Mouse (Mus musculus) forebrain, embryonic 14.5 days (tissue): ENCODE measurements around the gene Alx3. TPM values are rescaled to one million over a fixed set of nuclear protein-coding genes. Genes with fewer than 3 reads are reported as not detected.
A peak's percentile ranks its signal among the peaks of the same experiment; 100 is the strongest.

Experiments used
- ATAC-seq: fragments of 200-750 bp; cut with Nextera tagmentation; 2 replicates; pipeline ENCODE4 v1.8.0; 2017; ENCODE audit warnings: mild to moderate bottlenecking, moderate library complexity
- DNase-seq: peaks from one replicate; pipeline ENCODE4 v3.0.0-alpha.2; 2015; ENCODE audit warnings: low spot score
- H3K27ac ChIP-seq: fragments of 300-500 bp; sonication (generic); 2 replicates; pipeline ENCODE4 v1.5.1; 2014; ENCODE audit warnings: low read depth, mild to moderate bottlenecking, control low read depth, low read length, moderate library complexity
- H3K27me3 ChIP-seq: fragments of 300-500 bp; sonication (generic); replicated peaks from 2 replicates; pipeline ENCODE4 v1.6.1; 2014; ENCODE audit warnings: low read length, control low read depth, mixed read lengths; ENCODE audit not compliant: control insufficient read depth, insufficient read depth
- H3K36me3 ChIP-seq: fragments of 300-500 bp; sonication (generic); 2 replicates; pipeline ENCODE4 v1.6.1; 2014; ENCODE audit warnings: low read length, control low read depth; ENCODE audit not compliant: control insufficient read depth, insufficient read depth
- H3K4me1 ChIP-seq: fragments of 300-500 bp; sonication (generic); 2 replicates; pipeline ENCODE4 v1.6.1; 2014; ENCODE audit warnings: antibody characterized with exemption, low read length, control low read depth; ENCODE audit not compliant: control insufficient read depth, insufficient read depth
- H3K4me2 ChIP-seq: fragments of 300-500 bp; sonication (generic); 2 replicates; pipeline ENCODE4 v1.6.1; 2014; ENCODE audit warnings: mild to moderate bottlenecking, control low read depth, low read length
- H3K4me3 ChIP-seq: fragments of 300-500 bp; sonication (generic); 2 replicates; pipeline ENCODE4 v1.5.1; 2014; ENCODE audit warnings: low read depth, low read length, control low read depth
- H3K9ac ChIP-seq: fragments of 300-500 bp; sonication (generic); 2 replicates; pipeline ENCODE4 v1.6.1; 2014; ENCODE audit warnings: mild to moderate bottlenecking, low read length, control low read depth, moderate library complexity
- H3K9me3 ChIP-seq: fragments of 300-500 bp; sonication (generic); replicated peaks from 2 replicates; pipeline ENCODE4 v1.6.1; 2016; ENCODE audit warnings: low read length, control low read depth, mixed read lengths; ENCODE audit not compliant: control insufficient read depth
- WGBS: fragments of 180-500 bp; shearing (Covaris S2); extraction: QIAGEN DNeasy Blood & Tissue Kit; methylation state at CpG from one replicate; pipeline ENCODE4 v1.1.7; 2014; 5-methylcytosine and 5-hydroxymethylcytosine counted together
- polyA plus RNA-seq: library from polyadenylated mRNA; unstranded; fragments of >200 nt; fragmentation: Nextera tagmentation; extraction: Ambion mirVana; gene quantifications from 2 replicates; pipeline ENCODE4 v1.2.1, GENCODE M21; 2014

The Alx3 gene
- polyA plus RNA-seq, 1 experiment from 2014 or later = 2.6 TPM

GRCm38 (mm10) chr3:107595264-107595937, 570 bp downstream of the Alx3 start:
- no peak overlapping the region for H3K27ac ChIP-seq
- peaks cover 73% of the 10 kb centered on the region for H3K27me3 ChIP-seq
- peak overlapping the region; percentile 54 for H3K4me2 ChIP-seq
- DNase-seq (no peak), ATAC-seq (peak; percentile 13; the same call in 1 of the 2 replicates)
- no peaks in the 10 kb centered on the region for H3K9me3 ChIP-seq
- no peaks in the 10 kb centered on the region for H3K36me3 ChIP-seq
- H3K4me1 ChIP-seq = peaks cover 8% of the 10 kb centered on the region
- peak overlapping the region; percentile 32 for H3K4me3 ChIP-seq
- H3K9ac ChIP-seq = peak overlapping the region; percentile 37; the same call in 1 of the 2 replicates
- under 1% methylated on average over 50 of the region's 50 CpGs for WGBS

- no peak overlapping the region; the same call in 1 of the 2 replicates for H3K9ac ChIP-seq
- peaks cover 8% of the 10 kb centered on the region for H3K4me1 ChIP-seq
- peaks cover 73% of the 10 kb centered on the region for H3K27me3 ChIP-seq
- H3K9me3 ChIP-seq = no peaks in the 10 kb centered on the region
- peak overlapping the region; percentile 16; the same call in 1 of the 2 replicates for H3K4me2 ChIP-seq
- H3K27ac ChIP-seq = no peak overlapping the region
- H3K36me3 ChIP-seq = no peaks in the 10 kb centered on the region
- under 1% methylated on average over 34 of the region's 34 CpGs for WGBS
- ATAC-seq (peak; percentile 29; the same call in 1 of the 2 replicates), DNase-seq (peak; percentile 21)
- H3K4me3 ChIP-seq = 0 out of 2 replicates have a peak overlapping the region, but pooled peaks have one; percentile 2
Observed at GRCm38 (mm10) chr3:107595938-107596461, 1.2 kb downstream of the Alx3 start.

GRCm38 (mm10) chr3:107596559-107596958, 1.7 kb downstream of the Alx3 start:
- peak; percentile 60 for DNase-seq
- WGBS = under 1% methylated on average over 26 of the region's 26 CpGs
- H3K4me2 ChIP-seq = peak overlapping the region; percentile 16

GRCm38 (mm10) chr3:107597134-107597533, 2.3 kb downstream of the Alx3 start:
- WGBS = under 1% methylated on average over 21 of the region's 24 CpGs
- no peaks in the 10 kb centered on the region for H3K36me3 ChIP-seq
- no peaks in the 10 kb centered on the region for H3K9me3 ChIP-seq
- H3K27ac ChIP-seq = no peak overlapping the region
- peaks cover 66% of the 10 kb centered on the region for H3K27me3 ChIP-seq
- H3K9ac ChIP-seq = no peak overlapping the region
- no peak for DNase-seq
- no peak overlapping the region for H3K4me3 ChIP-seq
- no peak for ATAC-seq
- H3K4me2 ChIP-seq = no peak overlapping the region
- peaks cover 8% of the 10 kb centered on the region for H3K4me1 ChIP-seq

More at GRCm38 (mm10) chr3:107596559-107596958, 1.7 kb downstream of the Alx3 start:
- Histone ChIP-seq H3K36me3 (no peaks in the 10 kb centered on the region), H3K27ac (no peak overlapping the region), H3K9me3 (no peaks in the 10 kb centered on the region), H3K4me1 (peaks cover 8% of the 10 kb centered on the region), H3K9ac (no peak overlapping the region; the same call in 1 of the 2 replicates), H3K27me3 (peaks cover 68% of the 10 kb centered on the region), H3K4me3 (0 out of 2 replicates have a peak overlapping the region, but pooled peaks have one; percentile 2)
- peak; percentile 51 for ATAC-seq

- 3% methylated on average over 22 of the region's 22 CpGs for WGBS
- no peak overlapping the region for H3K9ac ChIP-seq
- H3K4me2 ChIP-seq = no peak overlapping the region
- H3K27me3 ChIP-seq = peaks cover 60% of the 10 kb centered on the region
- no peak for ATAC-seq
- no peak for DNase-seq
- no peak overlapping the region for H3K4me3 ChIP-seq
- peaks cover 8% of the 10 kb centered on the region for H3K4me1 ChIP-seq
- no peak overlapping the region for H3K27ac ChIP-seq
- H3K9me3 ChIP-seq = no peaks in the 10 kb centered on the region
- H3K36me3 ChIP-seq = no peaks in the 10 kb centered on the region
Observed at GRCm38 (mm10) chr3:107597586-107598389, 3.0 kb downstream of the Alx3 start.

GRCm38 (mm10) chr3:107600127-107600526, 5.3 kb downstream of the Alx3 start:
- ATAC-seq = no peak
- H3K27me3 ChIP-seq = peaks cover 37% of the 10 kb centered on the region
- H3K36me3 ChIP-seq = no peaks in the 10 kb centered on the region
- DNase-seq = no peak
- H3K27ac ChIP-seq = no peak overlapping the region
- H3K9me3 ChIP-seq = no peaks in the 10 kb centered on the region
- no peak overlapping the region for H3K4me3 ChIP-seq
- H3K4me2 ChIP-seq = no peak overlapping the region
- H3K4me1 ChIP-seq = peaks cover 6% of the 10 kb centered on the region; the same call in 1 of the 2 replicates
- 32% methylated on average over 5 of the region's 6 CpGs for WGBS
- no peak overlapping the region for H3K9ac ChIP-seq

GRCm38 (mm10) chr3:107605304-107605703, 10.5 kb downstream of the Alx3 start:
- Histone ChIP-seq H3K36me3 (peaks cover 2% of the 10 kb centered on the region; the same call in 1 of the 2 replicates), H3K27me3 (no peaks in the 10 kb centered on the region), H3K9ac (no peak overlapping the region), H3K4me2 (no peak overlapping the region), H3K27ac (no peak overlapping the region), H3K4me3 (no peak overlapping the region), H3K9me3 (no peaks in the 10 kb centered on the region), H3K4me1 (no peaks in the 10 kb centered on the region)
- DNase-seq = peak; percentile 64
- 2% methylated on average over 4 of the region's 4 CpGs for WGBS
- peak; percentile 47; the same call in 1 of the 2 replicates for ATAC-seq

GRCm38 (mm10) chr3:107607221-107607620, 12.4 kb downstream of the Alx3 start:
- H3K9me3 ChIP-seq = no peaks in the 10 kb centered on the region
- H3K36me3 ChIP-seq = peaks cover 21% of the 10 kb centered on the region
- 91% methylated on average over 8 of the region's 8 CpGs for WGBS
- no peak overlapping the region for H3K9ac ChIP-seq
- H3K4me3 ChIP-seq = no peak overlapping the region
- no peak overlapping the region for H3K4me2 ChIP-seq
- no peak overlapping the region for H3K27ac ChIP-seq
- H3K27me3 ChIP-seq = no peaks in the 10 kb centered on the region
- ATAC-seq (no peak), DNase-seq (no peak)
- no peaks in the 10 kb centered on the region for H3K4me1 ChIP-seq
